Mouse (Mus musculus) midbrain, embryonic 10.5 days (tissue): ENCODE measurements around the gene H2afy. TPM values are rescaled to one million over a fixed set of nuclear protein-coding genes. Genes with fewer than 3 reads are reported as not detected.

Source experiments
- DNase-seq: peaks from one replicate; pipeline ENCODE4 v3.0.0-alpha.2; 2017; ENCODE audit warnings: low spot score
- H3K27ac ChIP-seq: fragments of 300-500 bp; sonication (generic); replicated peaks from 2 replicates; pipeline ENCODE4 v1.5.1; 2016; ENCODE audit warnings: mild to moderate bottlenecking
- H3K27me3 ChIP-seq: fragments of 300-500 bp; sonication (generic); 2 replicates; pipeline ENCODE4 v1.6.1; 2016; ENCODE audit warnings: low read depth, mild to moderate bottlenecking; ENCODE audit not compliant: poor library complexity, severe bottlenecking
- H3K36me3 ChIP-seq: fragments of 300-500 bp; sonication (generic); 2 replicates; pipeline ENCODE4 v1.6.1; 2016; ENCODE audit warnings: mild to moderate bottlenecking, moderate library complexity
- H3K4me1 ChIP-seq: fragments of 300-500 bp; sonication (generic); 2 replicates; pipeline ENCODE4 v1.6.1; 2016
- H3K4me3 ChIP-seq: fragments of 300-500 bp; sonication (generic); 2 replicates; pipeline ENCODE4 v1.5.1; 2016; ENCODE audit warnings: mild to moderate bottlenecking, moderate library complexity
- H3K9me3 ChIP-seq: fragments of 300-500 bp; sonication (generic); replicated peaks from 2 replicates; pipeline ENCODE4 v1.6.1; 2016; ENCODE audit warnings: mild to moderate bottlenecking
- WGBS: fragments of 180-500 bp; shearing (Covaris S2); methylation state at CpG from one replicate; pipeline ENCODE4 v1.1.7; 2016; 5-methylcytosine and 5-hydroxymethylcytosine counted together
- polyA plus RNA-seq: library from polyadenylated mRNA; unstranded; fragments of >200 nt; fragmentation: Nextera tagmentation; extraction: Ambion mirVana; gene quantifications from 2 replicates; pipeline ENCODE4 v1.2.1, GENCODE M21; 2016

The H2afy gene
- polyA plus RNA-seq, 1 experiment from 2014 or later, result 526 TPM

GRCm38 (mm10) chr13:56117991-56118765 lies 18.0 kb downstream of the H2afy start:
- H3K27ac ChIP-seq, result no peak overlapping the region
- H3K36me3 ChIP-seq, result peaks cover 99% of the 10 kb centered on the region
- peaks cover 9% of the 10 kb centered on the region for H3K4me1 ChIP-seq
- WGBS, result 90% methylated on average over 9 of the region's 9 CpGs
- no peaks in the 10 kb centered on the region for H3K9me3 ChIP-seq
- DNase-seq, result no peak
- H3K27me3 ChIP-seq, result no peaks in the 10 kb centered on the region
- no peak overlapping the region for H3K4me3 ChIP-seq

- H3K4me1 ChIP-seq, result peaks cover 22% of the 10 kb centered on the region
- WGBS, result 87% methylated on average over 3 of the region's 3 CpGs
- H3K4me3 ChIP-seq, result no peak overlapping the region
- H3K36me3 ChIP-seq, result peaks cover 99% of the 10 kb centered on the region
- no peaks in the 10 kb centered on the region for H3K27me3 ChIP-seq
- H3K9me3 ChIP-seq, result no peaks in the 10 kb centered on the region
- no peak overlapping the region for H3K27ac ChIP-seq
- no peak for DNase-seq
Measured at GRCm38 (mm10) chr13:56115906-56116305, 20.3 kb downstream of the H2afy start.

GRCm38 (mm10) chr13:56115386-56115785 lies 20.8 kb downstream of the H2afy start:
- Histone ChIP-seq H3K36me3 (peaks cover 99% of the 10 kb centered on the region), H3K27ac (no peak overlapping the region), H3K4me3 (no peak overlapping the region), H3K4me1 (peaks cover 22% of the 10 kb centered on the region), H3K27me3 (no peaks in the 10 kb centered on the region), H3K9me3 (no peaks in the 10 kb centered on the region)
- DNase-seq, result no peak
- WGBS, result 85% methylated on average over 9 of the region's 9 CpGs

- no peak for DNase-seq
- H3K4me3 ChIP-seq, result no peak overlapping the region
- H3K36me3 ChIP-seq, result peaks cover 99% of the 10 kb centered on the region
- no peaks in the 10 kb centered on the region for H3K27me3 ChIP-seq
- 0 out of 2 replicates have a peak overlapping the region, but pooled peaks have one; percentile 23 for H3K27ac ChIP-seq
- peaks cover 29% of the 10 kb centered on the region for H3K4me1 ChIP-seq
- H3K9me3 ChIP-seq, result no peaks in the 10 kb centered on the region
- 81% methylated on average over 19 of the region's 19 CpGs for WGBS
Measured at GRCm38 (mm10) chr13:56113431-56114248, 22.5 kb downstream of the H2afy start.

- H3K36me3 ChIP-seq, result peaks cover 99% of the 10 kb centered on the region
- H3K27ac ChIP-seq, result 0 out of 2 replicates have a peak overlapping the region, but pooled peaks have one; percentile 23
- H3K4me1 ChIP-seq, result peaks cover 29% of the 10 kb centered on the region
- DNase-seq, result no peak
- H3K27me3 ChIP-seq, result no peaks in the 10 kb centered on the region
- no peaks in the 10 kb centered on the region for H3K9me3 ChIP-seq
- WGBS, result 52% methylated on average over 13 of the region's 13 CpGs
- no peak overlapping the region for H3K4me3 ChIP-seq
Measured at GRCm38 (mm10) chr13:56112980-56113379, 23.2 kb downstream of the H2afy start.

GRCm38 (mm10) chr13:56112496-56112895 lies 23.7 kb downstream of the H2afy start:
- H3K9me3 ChIP-seq, result no peaks in the 10 kb centered on the region
- H3K36me3 ChIP-seq, result peaks cover 99% of the 10 kb centered on the region
- no peak for DNase-seq
- no peaks in the 10 kb centered on the region for H3K27me3 ChIP-seq
- H3K27ac ChIP-seq, result no peak overlapping the region
- H3K4me3 ChIP-seq, result no peak overlapping the region
- peaks cover 29% of the 10 kb centered on the region for H3K4me1 ChIP-seq
- 49% methylated on average over 4 of the region's 4 CpGs for WGBS

- H3K4me3 ChIP-seq, result no peak overlapping the region
- no peak overlapping the region for H3K27ac ChIP-seq
- H3K36me3 ChIP-seq, result peaks cover 100% of the 10 kb centered on the region
- DNase-seq, result no peak
- 87% methylated on average over 6 of the region's 6 CpGs for WGBS
- H3K9me3 ChIP-seq, result no peaks in the 10 kb centered on the region
- no peaks in the 10 kb centered on the region for H3K27me3 ChIP-seq
- peaks cover 29% of the 10 kb centered on the region for H3K4me1 ChIP-seq
Measured at GRCm38 (mm10) chr13:56111601-56112000, 24.6 kb downstream of the H2afy start.

- Histone ChIP-seq H3K4me1 (peaks cover 29% of the 10 kb centered on the region), H3K4me3 (no peak overlapping the region), H3K27ac (no peak overlapping the region), H3K9me3 (no peaks in the 10 kb centered on the region), H3K36me3 (peaks cover 100% of the 10 kb centered on the region), H3K27me3 (no peaks in the 10 kb centered on the region)
- WGBS, result 89% methylated on average over 19 of the region's 19 CpGs
- no peak for DNase-seq
Measured at GRCm38 (mm10) chr13:56110694-56111531, 25.2 kb downstream of the H2afy start.

- DNase-seq, result no peak
- Histone ChIP-seq H3K27ac (no peak overlapping the region), H3K9me3 (no peaks in the 10 kb centered on the region), H3K36me3 (peaks cover 100% of the 10 kb centered on the region), H3K4me1 (peaks cover 29% of the 10 kb centered on the region), H3K4me3 (no peak overlapping the region), H3K27me3 (no peaks in the 10 kb centered on the region)
- WGBS, result 93% methylated on average over 4 of the region's 4 CpGs
Measured at GRCm38 (mm10) chr13:56109703-56110102, 26.5 kb downstream of the H2afy start.

- Histone ChIP-seq H3K27ac (no peak overlapping the region), H3K27me3 (no peaks in the 10 kb centered on the region), H3K4me1 (peaks cover 30% of the 10 kb centered on the region), H3K36me3 (peaks cover 100% of the 10 kb centered on the region), H3K4me3 (no peak overlapping the region), H3K9me3 (no peaks in the 10 kb centered on the region)
- 86% methylated on average over 17 of the region's 17 CpGs for WGBS
- DNase-seq, result no peak
Measured at GRCm38 (mm10) chr13:56108849-56109519, 27.2 kb downstream of the H2afy start.

- no peaks in the 10 kb centered on the region for H3K9me3 ChIP-seq
- peaks cover 14% of the 10 kb centered on the region for H3K4me1 ChIP-seq
- no peaks in the 10 kb centered on the region for H3K27me3 ChIP-seq
- no peak overlapping the region for H3K27ac ChIP-seq
- no peak overlapping the region for H3K4me3 ChIP-seq
- 94% methylated on average over 6 of the region's 6 CpGs for WGBS
- H3K36me3 ChIP-seq, result peaks cover 100% of the 10 kb centered on the region
- no peak for DNase-seq
Measured at GRCm38 (mm10) chr13:56104971-56105391, 31.2 kb downstream of the H2afy start.
